Mouse (Mus musculus): ENCODE results near the gene Gsg1. TPM values are rescaled to one million over a fixed set of nuclear protein-coding genes. Genes with fewer than 3 reads are reported as not detected.

Gene Gsg1
- total RNA-seq, 2 experiments from 2014 or later, result not detected

GRCm38 (mm10) chr6:135219916-135220315, 34.2 kb downstream of the Gsg1 start:
- no peak for ATAC-seq (replicated peaks; ENCODE audit: low FRiP score, poor library complexity, severe bottlenecking)

- no peak for ATAC-seq (replicated peaks; ENCODE audit: low FRiP score, poor library complexity, severe bottlenecking)
These were observed 35.8 kb downstream of the Gsg1 start for GRCm38 (mm10) chr6:135218330-135218729.

- no peak for ATAC-seq (replicated peaks; ENCODE audit: low FRiP score, poor library complexity, severe bottlenecking)
These were observed 41.5 kb downstream of the Gsg1 start for GRCm38 (mm10) chr6:135212666-135213065.

GRCm38 (mm10) chr6:135211169-135211568, 43.0 kb downstream of the Gsg1 start:
- ATAC-seq (replicated peaks; ENCODE audit: low FRiP score, poor library complexity, severe bottlenecking), result no peak

- ATAC-seq (replicated peaks; ENCODE audit: low FRiP score, poor library complexity, severe bottlenecking), result no peak
These were observed 47.2 kb downstream of the Gsg1 start for GRCm38 (mm10) chr6:135206909-135207308.

GRCm38 (mm10) chr6:135205802-135206201, 48.3 kb downstream of the Gsg1 start:
- ATAC-seq (replicated peaks; ENCODE audit: low FRiP score, poor library complexity, severe bottlenecking), result peak; percentile 61

- no peak for ATAC-seq (replicated peaks; ENCODE audit: low FRiP score, poor library complexity, severe bottlenecking)
These were observed 49.3 kb downstream of the Gsg1 start for GRCm38 (mm10) chr6:135204869-135205268.

GRCm38 (mm10) chr6:135203737-135204136, 50.4 kb downstream of the Gsg1 start:
- no peak for ATAC-seq (replicated peaks; ENCODE audit: low FRiP score, poor library complexity, severe bottlenecking)

GRCm38 (mm10) chr6:135202668-135203067, 51.5 kb downstream of the Gsg1 start:
- ATAC-seq (replicated peaks; ENCODE audit: low FRiP score, poor library complexity, severe bottlenecking), result no peak

- ATAC-seq (replicated peaks; ENCODE audit: low FRiP score, poor library complexity, severe bottlenecking), result no peak
These were observed 53.8 kb downstream of the Gsg1 start for GRCm38 (mm10) chr6:135200122-135200957.

- ATAC-seq (replicated peaks; ENCODE audit: low FRiP score, poor library complexity, severe bottlenecking), result no peak
These were observed 55.4 kb downstream of the Gsg1 start for GRCm38 (mm10) chr6:135198726-135199125.

- peak; percentile 68 for ATAC-seq (replicated peaks; ENCODE audit: low FRiP score, poor library complexity, severe bottlenecking)
These were observed 56.1 kb downstream of the Gsg1 start, which contains the start of the genes Fam234b and Hebp1 for GRCm38 (mm10) chr6:135197921-135198532. TSS of gene Fam234b (plus strand) at chr6:135197977. TSS of gene Hebp1 (minus strand) at chr6:135198022.

GRCm38 (mm10) chr6:135197446-135197845, 56.7 kb downstream of the Gsg1 start:
- ATAC-seq (replicated peaks; ENCODE audit: low FRiP score, poor library complexity, severe bottlenecking), result no peak

- ATAC-seq (replicated peaks; ENCODE audit: low FRiP score, poor library complexity, severe bottlenecking), result peak; percentile 72
These were observed 57.4 kb downstream of the Gsg1 start for GRCm38 (mm10) chr6:135196707-135197106.

GRCm38 (mm10) chr6:135194907-135195306, 59.2 kb downstream of the Gsg1 start:
- ATAC-seq (replicated peaks; ENCODE audit: low FRiP score, poor library complexity, severe bottlenecking), result peak; percentile 58

GRCm38 (mm10) chr6:135193733-135194132, 60.4 kb downstream of the Gsg1 start:
- ATAC-seq (replicated peaks; ENCODE audit: low FRiP score, poor library complexity, severe bottlenecking), result no peak

- no peak for ATAC-seq (replicated peaks; ENCODE audit: low FRiP score, poor library complexity, severe bottlenecking)
These were observed 61.2 kb downstream of the Gsg1 start for GRCm38 (mm10) chr6:135192993-135193392.

GRCm38 (mm10) chr6:135191906-135192305, 62.2 kb downstream of the Gsg1 start:
- ATAC-seq (replicated peaks; ENCODE audit: low FRiP score, poor library complexity, severe bottlenecking), result no peak

GRCm38 (mm10) chr6:135190122-135190521, 64.0 kb downstream of the Gsg1 start:
- ATAC-seq (replicated peaks; ENCODE audit: low FRiP score, poor library complexity, severe bottlenecking), result no peak

GRCm38 (mm10) chr6:135188629-135189028, 65.5 kb downstream of the Gsg1 start:
- no peak for ATAC-seq (replicated peaks; ENCODE audit: low FRiP score, poor library complexity, severe bottlenecking)
